Mouse (Mus musculus): ENCODE data around the gene Rac1. TPM values are rescaled to one million over a fixed set of nuclear protein-coding genes. Genes with fewer than 3 reads are reported as not detected.

Gene Rac1
- polyA plus RNA-seq, 1 experiment = 557 TPM

GRCm38 (mm10) chr5:143471953-143472618, 55.8 kb downstream of the Rac1 start:
- Histone ChIP-seq H3K27me3 (ENCODE audit: control insufficient read depth, insufficient read depth, low read length) (no peaks in the 10 kb centered on the region), H3K4me3 (replicated peaks; ENCODE audit: insufficient read depth, low read depth, low read length) (no peak overlapping the region), H3K4me1 (ENCODE audit: control insufficient read depth, insufficient read depth, low read length) (peaks cover 16% of the 10 kb centered on the region; the same call in 1 of the 2 replicates), H3K27ac (ENCODE audit: insufficient read depth, low read length) (no peak overlapping the region)
- DNase-seq = no peak
- TF ChIP-seq CTCF (IDR thresholded peaks at IDR 0.05; ENCODE audit: borderline replicate concordance, insufficient read depth, low read depth, low read length) (no peak), POLR2A (IDR thresholded peaks at IDR 0.05; ENCODE audit: borderline replicate concordance, insufficient read depth, low read length) (no peak)
- 78% methylated on average over 9 of the region's 9 CpGs for WGBS

GRCm38 (mm10) chr5:143471165-143471546, 56.7 kb downstream of the Rac1 start:
- WGBS = 55% methylated on average over 3 of the region's 3 CpGs
- peak overlapping the region; percentile 50 for H3K27ac ChIP-seq (ENCODE audit: insufficient read depth, low read length)

GRCm38 (mm10) chr5:143470421-143471164, 57.2 kb downstream of the Rac1 start:
- Histone ChIP-seq H3K4me3 (replicated peaks; ENCODE audit: insufficient read depth, low read depth, low read length) (no peak overlapping the region), H3K4me1 (ENCODE audit: control insufficient read depth, insufficient read depth, low read length) (peaks cover 16% of the 10 kb centered on the region; the same call in 1 of the 2 replicates), H3K27ac (ENCODE audit: insufficient read depth, low read length) (peak overlapping the region; percentile 22), H3K27me3 (ENCODE audit: control insufficient read depth, insufficient read depth, low read length) (no peaks in the 10 kb centered on the region)
- 29% methylated on average over 15 of the region's 15 CpGs for WGBS
- DNase-seq = peak; percentile 81 to 88
- TF ChIP-seq POLR2A (IDR thresholded peaks at IDR 0.05; ENCODE audit: borderline replicate concordance, insufficient read depth, low read length) (no peak), CTCF (IDR thresholded peaks at IDR 0.05; ENCODE audit: borderline replicate concordance, insufficient read depth, low read depth, low read length) (no peak)

More at GRCm38 (mm10) chr5:143471165-143471546, 56.7 kb downstream of the Rac1 start:
- Histone ChIP-seq H3K27me3 (ENCODE audit: control insufficient read depth, insufficient read depth, low read length) (no peaks in the 10 kb centered on the region), H3K4me1 (ENCODE audit: control insufficient read depth, insufficient read depth, low read length) (peaks cover 16% of the 10 kb centered on the region; the same call in 1 of the 2 replicates), H3K4me3 (replicated peaks; ENCODE audit: insufficient read depth, low read depth, low read length) (no peak overlapping the region)
- no peak for DNase-seq
- TF ChIP-seq POLR2A (IDR thresholded peaks at IDR 0.05; ENCODE audit: borderline replicate concordance, insufficient read depth, low read length) = no peak
- TF ChIP-seq CTCF (IDR thresholded peaks at IDR 0.05; ENCODE audit: borderline replicate concordance, insufficient read depth, low read depth, low read length) = no peak

- Histone ChIP-seq H3K27ac (ENCODE audit: insufficient read depth, low read length) (peak overlapping the region; percentile 22; the same call in 1 of the 2 replicates), H3K4me3 (replicated peaks; ENCODE audit: insufficient read depth, low read depth, low read length) (no peak overlapping the region), H3K27me3 (ENCODE audit: control insufficient read depth, insufficient read depth, low read length) (no peaks in the 10 kb centered on the region), H3K4me1 (ENCODE audit: control insufficient read depth, insufficient read depth, low read length) (peaks cover 16% of the 10 kb centered on the region; the same call in 1 of the 2 replicates)
- 95% methylated on average over 8 of the region's 8 CpGs for WGBS
- no peak for DNase-seq
- no peak for TF ChIP-seq POLR2A (IDR thresholded peaks at IDR 0.05; ENCODE audit: borderline replicate concordance, insufficient read depth, low read length)
- TF ChIP-seq CTCF (IDR thresholded peaks at IDR 0.05; ENCODE audit: borderline replicate concordance, insufficient read depth, low read depth, low read length) = no peak
These were observed 58.2 kb downstream of the Rac1 start for GRCm38 (mm10) chr5:143469628-143470027.

GRCm38 (mm10) chr5:143467931-143468330, 59.9 kb downstream of the Rac1 start:
- Histone ChIP-seq H3K4me3 (replicated peaks; ENCODE audit: insufficient read depth, low read depth, low read length) (no peak overlapping the region), H3K4me1 (ENCODE audit: control insufficient read depth, insufficient read depth, low read length) (peaks cover 21% of the 10 kb centered on the region; the same call in 1 of the 2 replicates), H3K27me3 (ENCODE audit: control insufficient read depth, insufficient read depth, low read length) (no peaks in the 10 kb centered on the region), H3K27ac (ENCODE audit: insufficient read depth, low read length) (no peak overlapping the region)
- 88% methylated on average over 6 of the region's 6 CpGs for WGBS
- DNase-seq = no peak
- TF ChIP-seq CTCF (IDR thresholded peaks at IDR 0.05; ENCODE audit: borderline replicate concordance, insufficient read depth, low read depth, low read length) (no peak), POLR2A (IDR thresholded peaks at IDR 0.05; ENCODE audit: borderline replicate concordance, insufficient read depth, low read length) (no peak)

- Histone ChIP-seq H3K27ac (ENCODE audit: insufficient read depth, low read length) (no peak overlapping the region), H3K4me3 (replicated peaks; ENCODE audit: insufficient read depth, low read depth, low read length) (no peak overlapping the region), H3K4me1 (ENCODE audit: control insufficient read depth, insufficient read depth, low read length) (peaks cover 21% of the 10 kb centered on the region; the same call in 1 of the 2 replicates), H3K27me3 (ENCODE audit: control insufficient read depth, insufficient read depth, low read length) (no peaks in the 10 kb centered on the region)
- WGBS = 86% methylated on average over 23 of the region's 23 CpGs
- DNase-seq = no peak
- TF ChIP-seq POLR2A (IDR thresholded peaks at IDR 0.05; ENCODE audit: borderline replicate concordance, insufficient read depth, low read length) (no peak), CTCF (IDR thresholded peaks at IDR 0.05; ENCODE audit: borderline replicate concordance, insufficient read depth, low read depth, low read length) (no peak)
These were observed 60.8 kb downstream of the Rac1 start for GRCm38 (mm10) chr5:143466891-143467669.
